Comparison of ENCODE assay signal across 21 mouse cellular contexts in the genomic region with DNA sequence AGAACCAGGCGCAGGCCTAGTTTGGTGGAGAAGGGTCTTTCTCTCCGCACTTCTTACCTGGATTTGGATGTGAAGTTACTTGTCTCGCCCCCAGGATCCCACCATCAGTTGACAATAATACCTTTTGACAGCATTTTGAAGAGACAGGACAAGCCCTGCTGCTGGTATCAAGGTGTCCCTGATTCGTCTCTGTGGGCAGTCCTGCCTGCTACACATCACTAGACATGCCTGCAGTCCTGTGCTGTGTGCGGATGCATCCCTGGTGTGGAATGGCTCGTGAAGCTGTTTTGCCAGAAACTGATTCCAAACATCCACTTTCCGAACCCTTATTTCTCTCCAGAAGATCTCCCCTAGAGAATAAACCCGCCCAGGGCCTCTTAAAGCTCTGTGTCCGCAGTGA. TPM values are rescaled to one million over a fixed set of nuclear protein-coding genes. Genes with fewer than 3 reads are reported as not detected.
"Had no signal": no experiment of that assay in that cellular context is flagged by ENCODE, and none has a peak within 500 bp of the region (broad histone marks: within the 10 kb centered on the region; RNA-seq: fewer than 3 reads in every experiment).

No protein-coding gene starts in this region.

- ATAC-seq: midbrain, embryonic 15.5 days had no signal

- H3K27me3 ChIP-seq: limb, embryonic 13.5 days; liver, embryonic 13.5 days; midbrain, embryonic 12.5 days; midbrain, embryonic 15.5 days; neural tube, embryonic 12.5 days; neural tube, embryonic 15.5 days had no signal

- DNase-seq: kidney, adult 11 months; kidney, adult 8-10 months; kidney, postnatal 14 days; kidney, postnatal 4 days; layer of hippocampus, adult 9-11 months; liver, embryonic 13.5 days; lung, adult 2 months; lung, postnatal 14 days; lung, postnatal 4 days; right cerebral cortex, adult 18-20 months; right cerebral cortex, postnatal 14 days; right cerebral cortex, postnatal 4 days; thymus, postnatal 25 days had no signal

- H3K9me3 ChIP-seq: liver, embryonic 13.5 days; midbrain, embryonic 12.5 days; midbrain, embryonic 15.5 days; neural tube, embryonic 12.5 days; neural tube, embryonic 15.5 days; stomach, embryonic 15.5 days had no signal

- H3K9ac ChIP-seq: limb, embryonic 13.5 days; liver, embryonic 13.5 days; midbrain, embryonic 12.5 days; midbrain, embryonic 15.5 days; neural tube, embryonic 12.5 days; neural tube, embryonic 15.5 days; stomach, embryonic 15.5 days had no signal

- H3K4me3 ChIP-seq: left cerebral cortex, adult 2 months; liver, embryonic 13.5 days; midbrain, embryonic 12.5 days; midbrain, embryonic 15.5 days; neural tube, embryonic 12.5 days; neural tube, embryonic 15.5 days; stomach, embryonic 15.5 days had no signal

- H3K27ac ChIP-seq: left cerebral cortex, adult 2 months; liver, embryonic 13.5 days; midbrain, embryonic 12.5 days; midbrain, embryonic 15.5 days; neural tube, embryonic 12.5 days; neural tube, embryonic 15.5 days; stomach, embryonic 15.5 days had no signal

- H3K4me1 ChIP-seq: liver, embryonic 13.5 days; midbrain, embryonic 12.5 days; midbrain, embryonic 15.5 days; neural tube, embryonic 12.5 days; neural tube, embryonic 15.5 days; stomach, embryonic 15.5 days had no signal

- H3K4me2 ChIP-seq: liver, embryonic 13.5 days; midbrain, embryonic 12.5 days; midbrain, embryonic 15.5 days; neural tube, embryonic 12.5 days; neural tube, embryonic 15.5 days; stomach, embryonic 15.5 days had no signal

- H3K36me3 ChIP-seq: limb, embryonic 13.5 days; liver, embryonic 13.5 days; midbrain, embryonic 12.5 days; midbrain, embryonic 15.5 days; neural tube, embryonic 12.5 days; neural tube, embryonic 15.5 days; stomach, embryonic 15.5 days had no signal

RNA-seq across cellular contexts. Expression of a gene that starts 43.8 kb away (rescaled TPM):
- total RNA-seq: megakaryocyte-erythroid progenitor cell, adult 5-6 weeks had no signal
